Mouse (Mus musculus): ENCODE data around the gene Tnip1. TPM values are rescaled to one million over a fixed set of nuclear protein-coding genes. Genes with fewer than 3 reads are reported as not detected.
"Not testable (repeated sequence)": the region's sequence is repeated elsewhere in the genome, so short reads cannot be mapped to it uniquely, and the experiment has no call there.

Tnip1 gene
- polyA plus RNA-seq, 1 experiment from 2014 or later: 11.4 TPM

DNA sequence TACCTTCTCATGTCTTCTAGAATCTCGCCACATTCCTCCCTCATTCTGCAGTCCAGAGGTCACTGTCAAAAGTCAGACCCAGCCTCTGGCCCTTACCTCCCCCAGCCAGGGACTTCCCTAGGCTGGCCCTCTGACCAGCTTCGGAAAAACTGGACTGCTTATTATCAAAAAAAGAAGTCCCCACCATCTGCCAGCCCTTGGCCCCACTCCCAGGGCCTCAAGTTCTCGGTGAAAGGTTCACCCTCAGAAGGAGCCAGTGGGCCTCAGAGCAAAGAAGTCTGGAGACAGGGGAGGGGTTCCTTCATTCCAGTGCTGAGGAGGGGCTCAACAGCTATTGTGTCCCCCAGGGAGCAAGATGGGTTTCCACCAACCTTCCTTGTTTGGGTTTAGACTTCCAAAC, 796 bp downstream of the Tnip1 start:
- Histone ChIP-seq H3K4me3 (ENCODE audit: low read depth, low read length) (no peak overlapping the region), H3K27me3 (replicated peaks; ENCODE audit: control insufficient read depth, insufficient read depth, low read length) (no peaks in the 10 kb centered on the region), H3K4me2 (no peak overlapping the region), H3K9ac (ENCODE audit: low read depth, low read length) (no peak overlapping the region), H3K27ac (ENCODE audit: low read depth, low read length) (no peak overlapping the region), H3K36me3 (ENCODE audit: control insufficient read depth, insufficient read depth, low read length) (no peaks in the 10 kb centered on the region), H3K9me3 (ENCODE audit: control insufficient read depth, low read length) (no peaks in the 10 kb centered on the region), H3K4me1 (replicated peaks; ENCODE audit: control insufficient read depth, insufficient read depth, low read length) (peaks cover 10% of the 10 kb centered on the region)
- 52% methylated on average over 3 of the region's 3 CpGs for WGBS
- ATAC-seq (replicated peaks; ENCODE audit: low FRiP score) (no peak), DNase-seq (ENCODE audit: low spot score) (no peak)

DNA sequence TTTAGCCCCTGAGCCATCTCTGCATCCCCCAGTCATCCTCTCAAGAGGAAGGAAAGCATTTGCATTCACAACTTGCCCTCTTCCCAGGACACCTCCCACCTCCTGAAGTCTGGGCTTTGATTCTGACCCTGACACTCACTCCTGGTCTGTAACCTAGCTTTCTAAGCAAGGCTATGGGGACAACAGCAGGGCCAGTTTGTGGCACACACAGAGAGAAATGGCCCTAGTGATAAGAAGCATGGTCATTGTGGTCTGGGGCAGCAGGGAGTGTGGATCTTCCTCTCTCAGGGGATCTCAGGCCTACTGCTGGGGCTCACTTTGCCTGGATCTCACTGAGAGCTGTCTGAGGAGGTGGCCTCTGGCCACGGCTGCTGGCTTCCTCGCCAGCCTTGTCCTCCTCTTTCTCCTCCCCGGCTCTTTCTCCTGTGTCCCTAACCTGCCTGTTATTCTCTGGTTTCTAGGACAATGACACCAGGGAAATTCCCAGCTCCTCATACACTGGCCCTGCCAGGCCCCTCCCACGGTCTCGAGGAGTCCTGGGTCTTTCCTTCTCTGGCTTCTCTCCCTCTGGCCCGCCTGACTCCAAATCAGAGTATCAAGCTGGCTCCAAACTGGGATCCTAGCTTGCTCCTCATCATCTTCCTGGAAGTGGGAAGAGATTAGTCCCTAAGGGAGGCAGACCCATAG, 1.4 kb downstream of the Tnip1 start:
- Histone ChIP-seq H3K4me3 (ENCODE audit: low read depth, low read length) (no peak overlapping the region), H3K4me1 (replicated peaks; ENCODE audit: control insufficient read depth, insufficient read depth, low read length) (peaks cover 10% of the 10 kb centered on the region), H3K9ac (ENCODE audit: low read depth, low read length) (no peak overlapping the region), H3K4me2 (no peak overlapping the region), H3K36me3 (ENCODE audit: control insufficient read depth, insufficient read depth, low read length) (no peaks in the 10 kb centered on the region), H3K27me3 (replicated peaks; ENCODE audit: control insufficient read depth, insufficient read depth, low read length) (no peaks in the 10 kb centered on the region), H3K27ac (ENCODE audit: low read depth, low read length) (no peak overlapping the region), H3K9me3 (ENCODE audit: control insufficient read depth, low read length) (no peaks in the 10 kb centered on the region)
- WGBS: 66% methylated on average over 6 of the region's 6 CpGs
- no peak for ATAC-seq (replicated peaks; ENCODE audit: low FRiP score)
- DNase-seq (ENCODE audit: low spot score): no peak

GRCm38 (mm10) chr11:54960251-54960650, 2.5 kb downstream of the Tnip1 start:
- WGBS: 80% methylated on average over 6 of the region's 6 CpGs
- H3K4me2 ChIP-seq: no peak overlapping the region
- DNase-seq (ENCODE audit: low spot score) (no peak), ATAC-seq (replicated peaks; ENCODE audit: low FRiP score) (no peak)
- H3K9ac ChIP-seq (ENCODE audit: low read depth, low read length): no peak overlapping the region
- no peaks in the 10 kb centered on the region for H3K9me3 ChIP-seq (ENCODE audit: control insufficient read depth, low read length)
- H3K4me1 ChIP-seq (replicated peaks; ENCODE audit: control insufficient read depth, insufficient read depth, low read length): peaks cover 10% of the 10 kb centered on the region
- H3K27me3 ChIP-seq (replicated peaks; ENCODE audit: control insufficient read depth, insufficient read depth, low read length): no peaks in the 10 kb centered on the region
- H3K4me3 ChIP-seq (ENCODE audit: low read depth, low read length): no peak overlapping the region
- no peaks in the 10 kb centered on the region for H3K36me3 ChIP-seq (ENCODE audit: control insufficient read depth, insufficient read depth, low read length)
- no peak overlapping the region for H3K27ac ChIP-seq (ENCODE audit: low read depth, low read length)

DNA sequence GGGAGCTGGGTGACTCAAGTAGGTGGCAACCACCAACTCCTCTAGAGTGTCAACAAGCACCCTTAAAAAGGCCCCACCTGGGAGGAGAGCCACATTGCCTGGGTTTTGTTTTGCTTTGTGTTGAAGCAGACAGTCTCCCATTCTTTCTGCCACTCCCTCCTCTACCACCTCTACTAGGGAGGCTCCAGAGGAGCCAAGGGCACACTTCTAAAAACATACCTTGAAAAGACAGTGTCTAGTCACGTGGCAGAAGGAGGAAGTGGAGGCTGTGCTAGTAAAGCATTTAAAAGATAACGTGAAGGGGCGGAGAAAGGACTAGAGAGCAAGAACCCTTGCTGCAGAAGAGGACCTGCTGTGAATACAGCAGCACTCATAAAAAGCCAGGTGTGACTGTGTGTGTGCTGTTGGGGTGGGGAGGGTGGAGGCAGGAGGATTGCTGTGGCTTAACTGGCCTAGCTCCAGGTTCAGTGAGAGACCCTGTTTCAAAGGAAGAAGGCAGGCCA, 4.1 kb downstream of the Tnip1 start:
- Histone ChIP-seq H3K9ac (ENCODE audit: low read depth, low read length) (no peak overlapping the region), H3K4me3 (ENCODE audit: low read depth, low read length) (no peak overlapping the region), H3K36me3 (ENCODE audit: control insufficient read depth, insufficient read depth, low read length) (no peaks in the 10 kb centered on the region), H3K4me2 (no peak overlapping the region), H3K27me3 (replicated peaks; ENCODE audit: control insufficient read depth, insufficient read depth, low read length) (no peaks in the 10 kb centered on the region), H3K9me3 (ENCODE audit: control insufficient read depth, low read length) (no peaks in the 10 kb centered on the region), H3K27ac (ENCODE audit: low read depth, low read length) (no peak overlapping the region), H3K4me1 (replicated peaks; ENCODE audit: control insufficient read depth, insufficient read depth, low read length) (peaks cover 14% of the 10 kb centered on the region)
- no peak for DNase-seq (ENCODE audit: low spot score)
- ATAC-seq (replicated peaks; ENCODE audit: low FRiP score): no peak
- 23% methylated on average over 3 of the region's 3 CpGs for WGBS

- not testable (repeated sequence) for H3K9me3 ChIP-seq (ENCODE audit: control insufficient read depth, low read length); H3K27me3 ChIP-seq (replicated peaks; ENCODE audit: control insufficient read depth, insufficient read depth, low read length); H3K4me3 ChIP-seq (ENCODE audit: low read depth, low read length); ATAC-seq (replicated peaks; ENCODE audit: low FRiP score); DNase-seq (ENCODE audit: low spot score); H3K9ac ChIP-seq (ENCODE audit: low read depth, low read length); H3K4me2 ChIP-seq; H3K27ac ChIP-seq (ENCODE audit: low read depth, low read length); H3K36me3 ChIP-seq (ENCODE audit: control insufficient read depth, insufficient read depth, low read length)
- WGBS: 80% methylated on average over 3 of the region's 3 CpGs
- H3K4me1 ChIP-seq (replicated peaks; ENCODE audit: control insufficient read depth, insufficient read depth, low read length): peaks cover 17% of the 10 kb centered on the region
Measured at GRCm38 (mm10) chr11:54957708-54958107, 5.0 kb downstream of the Tnip1 start.

DNA sequence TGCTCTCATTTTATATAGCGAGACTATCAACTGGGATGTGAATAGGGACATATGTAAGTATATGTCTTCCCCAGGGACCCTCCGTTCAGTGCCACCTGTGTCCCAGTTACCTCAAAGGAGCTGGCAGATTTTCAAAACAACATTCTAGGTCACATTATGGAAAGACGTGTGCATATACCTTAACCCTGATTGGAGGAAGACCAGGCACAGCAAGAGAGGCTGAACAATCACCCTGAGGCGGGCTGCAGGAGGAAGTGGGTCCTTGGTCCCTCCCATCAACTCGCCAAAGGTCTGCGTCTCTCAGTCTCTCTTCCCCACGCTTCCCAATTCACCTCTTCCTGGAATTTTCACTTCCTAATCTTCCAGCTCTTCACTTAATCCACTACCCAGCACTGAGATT, 5.8 kb downstream of the Tnip1 start:
- H3K9ac ChIP-seq (ENCODE audit: low read depth, low read length): no peak overlapping the region
- no peak for DNase-seq (ENCODE audit: low spot score)
- H3K4me1 ChIP-seq (replicated peaks; ENCODE audit: control insufficient read depth, insufficient read depth, low read length): peaks cover 25% of the 10 kb centered on the region
- 51% methylated on average over 7 of the region's 7 CpGs for WGBS
- ATAC-seq (replicated peaks; ENCODE audit: low FRiP score): no peak
- no peaks in the 10 kb centered on the region for H3K9me3 ChIP-seq (ENCODE audit: control insufficient read depth, low read length)
- no peak overlapping the region for H3K4me2 ChIP-seq
- no peak overlapping the region; the same call in 1 of the 2 replicates for H3K27ac ChIP-seq (ENCODE audit: low read depth, low read length)
- no peak overlapping the region for H3K4me3 ChIP-seq (ENCODE audit: low read depth, low read length)
- H3K27me3 ChIP-seq (replicated peaks; ENCODE audit: control insufficient read depth, insufficient read depth, low read length): no peaks in the 10 kb centered on the region
- H3K36me3 ChIP-seq (ENCODE audit: control insufficient read depth, insufficient read depth, low read length): no peaks in the 10 kb centered on the region

GRCm38 (mm10) chr11:54955735-54956480, 6.8 kb downstream of the Tnip1 start:
- peak; percentile 96 for ATAC-seq (replicated peaks; ENCODE audit: low FRiP score)
- no peaks in the 10 kb centered on the region for H3K27me3 ChIP-seq (replicated peaks; ENCODE audit: control insufficient read depth, insufficient read depth, low read length)
- peak overlapping the region; percentile 87 for H3K4me3 ChIP-seq (ENCODE audit: low read depth, low read length)
- DNase-seq (ENCODE audit: low spot score): peak; percentile 97
- peak overlapping the region; percentile 83 for H3K9ac ChIP-seq (ENCODE audit: low read depth, low read length)
- peaks cover 25% of the 10 kb centered on the region for H3K4me1 ChIP-seq (replicated peaks; ENCODE audit: control insufficient read depth, insufficient read depth, low read length)
- H3K4me2 ChIP-seq: peak overlapping the region; percentile 83
- H3K9me3 ChIP-seq (ENCODE audit: control insufficient read depth, low read length): no peaks in the 10 kb centered on the region
- 1% methylated on average over 59 of the region's 59 CpGs for WGBS
- no peaks in the 10 kb centered on the region for H3K36me3 ChIP-seq (ENCODE audit: control insufficient read depth, insufficient read depth, low read length)
- H3K27ac ChIP-seq (ENCODE audit: low read depth, low read length): peak overlapping the region; percentile 76

DNA sequence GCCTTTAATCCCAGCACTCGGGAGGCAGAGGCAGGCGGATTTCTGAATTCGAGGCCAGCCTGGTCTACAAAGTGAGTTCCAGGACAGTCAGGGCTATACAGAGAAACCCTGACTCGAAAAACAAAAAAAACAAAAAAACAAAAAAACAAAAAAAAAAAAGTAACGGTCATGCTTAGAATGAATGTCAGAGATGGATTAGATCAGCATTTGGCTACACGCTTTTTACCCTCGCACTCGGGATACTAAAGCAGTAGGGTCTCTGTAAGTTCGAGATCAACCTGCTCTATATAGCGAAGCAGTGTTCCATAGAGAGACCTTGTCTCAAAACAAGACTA, 7.3 kb downstream of the Tnip1 start:
- Histone ChIP-seq H3K9ac (ENCODE audit: low read depth, low read length) (peak overlapping the region; percentile 83), H3K27ac (ENCODE audit: low read depth, low read length) (peak overlapping the region; percentile 76), H3K4me2 (peak overlapping the region; percentile 83), H3K4me3 (ENCODE audit: low read depth, low read length) (peak overlapping the region; percentile 87), H3K4me1 (replicated peaks; ENCODE audit: control insufficient read depth, insufficient read depth, low read length) (peaks cover 25% of the 10 kb centered on the region)
- DNase-seq (ENCODE audit: low spot score); ATAC-seq (replicated peaks; ENCODE audit: low FRiP score); H3K36me3 ChIP-seq (ENCODE audit: control insufficient read depth, insufficient read depth, low read length); H3K9me3 ChIP-seq (ENCODE audit: control insufficient read depth, low read length); H3K27me3 ChIP-seq (replicated peaks; ENCODE audit: control insufficient read depth, insufficient read depth, low read length): not testable (repeated sequence)
- 34% methylated on average over 10 of the region's 10 CpGs for WGBS

DNA sequence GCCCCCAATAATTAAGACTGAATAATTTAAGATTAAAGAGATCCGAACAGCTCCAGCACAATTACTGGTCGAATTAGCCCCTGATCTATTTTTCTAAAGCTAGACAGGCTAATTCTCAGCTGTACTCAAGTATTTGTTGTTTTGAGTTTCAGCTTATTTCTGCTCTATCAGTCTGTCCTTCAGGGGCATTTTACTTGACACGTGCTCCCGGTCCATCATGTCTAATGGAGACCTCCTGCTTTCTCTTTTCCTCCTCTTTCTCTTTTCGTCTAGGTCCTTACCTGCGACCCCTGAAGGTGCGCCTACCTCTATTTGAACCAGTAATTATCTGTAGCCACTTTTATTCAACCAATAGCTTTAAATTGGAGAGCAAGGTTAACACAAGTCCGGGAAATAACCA, 8.0 kb downstream of the Tnip1 start:
- H3K4me1 ChIP-seq (replicated peaks; ENCODE audit: control insufficient read depth, insufficient read depth, low read length): peaks cover 25% of the 10 kb centered on the region
- no peak overlapping the region for H3K9ac ChIP-seq (ENCODE audit: low read depth, low read length)
- ATAC-seq (replicated peaks; ENCODE audit: low FRiP score) (no peak), DNase-seq (ENCODE audit: low spot score) (no peak)
- no peaks in the 10 kb centered on the region for H3K9me3 ChIP-seq (ENCODE audit: control insufficient read depth, low read length)
- no peak overlapping the region for H3K27ac ChIP-seq (ENCODE audit: low read depth, low read length)
- peak overlapping the region; percentile 83 for H3K4me2 ChIP-seq
- 86% methylated on average over 8 of the region's 8 CpGs for WGBS
- H3K36me3 ChIP-seq (ENCODE audit: control insufficient read depth, insufficient read depth, low read length): no peaks in the 10 kb centered on the region
- no peaks in the 10 kb centered on the region for H3K27me3 ChIP-seq (replicated peaks; ENCODE audit: control insufficient read depth, insufficient read depth, low read length)
- H3K4me3 ChIP-seq (ENCODE audit: low read depth, low read length): no peak overlapping the region
